Mouse (Mus musculus) kidney, adult 2 months (tissue): Measurements from ENCODE around the gene Polr2c.

ENCODE experiments used
- CTCF ChIP-seq: fragments of 200-500 bp; conservative IDR thresholded peaks from 2 replicates; pipeline ENCODE4 v1.5.1; 2011; ENCODE audit warnings: low read depth, mild to moderate bottlenecking, control low read depth, low read length, moderate library complexity, mixed read lengths; ENCODE audit not compliant: insufficient read depth, insufficient read length
- POLR2A ChIP-seq: fragments of 200-500 bp; IDR thresholded peaks from one replicate; pipeline ENCODE4 v1.6.1; 2011; ENCODE audit warnings: low read depth, low read length, control low read depth

- TF ChIP-seq CTCF (no peak), POLR2A (no peak)
Measured at GRCm38 (mm10) chr8:94863897-94864673, 6.8 kb downstream of the Polr2c start.
